Mouse (Mus musculus): ENCODE measurements at regions not wholly inside any gene's neighbourhood (a gene's known extent, or its start where the extent isn't known, plus 50 kb on each side); places are given as distances from the start of the nearest gene placed in this dataset.

DNA sequence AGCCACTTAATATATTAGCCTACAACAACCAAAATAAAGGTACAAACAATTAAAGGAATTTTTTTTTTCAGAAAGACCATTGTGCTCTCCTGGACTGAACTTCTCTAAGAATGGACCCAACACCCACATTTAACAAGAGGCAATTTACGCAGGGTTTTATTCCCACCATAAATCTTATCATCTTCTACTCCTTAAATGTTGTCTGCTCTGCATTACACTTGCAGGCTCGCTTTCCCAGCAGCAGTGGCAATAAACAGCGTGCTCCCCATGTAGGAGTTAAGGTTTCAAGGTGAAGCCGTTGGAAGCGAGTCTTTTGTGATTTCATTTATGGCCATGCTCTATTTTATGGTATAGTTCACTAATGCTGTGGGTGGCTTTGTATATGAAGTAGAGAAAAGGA is 76.0 kb upstream of the Nhs start:
- Histone ChIP-seq H3K36me3 (ENCODE audit: control insufficient read depth, insufficient read depth, low read length) (no peaks in the 10 kb centered on the region), H3K27me3 (replicated peaks; ENCODE audit: control insufficient read depth, insufficient read depth, low read length) (no peaks in the 10 kb centered on the region), H3K4me3 (ENCODE audit: insufficient read depth, low read depth, low read length) (no peak overlapping the region), H3K27ac (ENCODE audit: insufficient read depth, low read depth, low read length) (no peak overlapping the region), H3K4me1 (ENCODE audit: control insufficient read depth, insufficient read depth, low read length) (no peaks in the 10 kb centered on the region)
- no peak for TF ChIP-seq CTCF (conservative IDR thresholded peaks at IDR 0.05; ENCODE audit: insufficient read depth, insufficient read length, low read depth, low read length)
- TF ChIP-seq POLR2A (IDR thresholded peaks at IDR 0.05; ENCODE audit: low read depth, low read length): no peak
- 38% methylated on average over 5 of the region's 5 CpGs for WGBS
- DNase-seq: no peak

DNA sequence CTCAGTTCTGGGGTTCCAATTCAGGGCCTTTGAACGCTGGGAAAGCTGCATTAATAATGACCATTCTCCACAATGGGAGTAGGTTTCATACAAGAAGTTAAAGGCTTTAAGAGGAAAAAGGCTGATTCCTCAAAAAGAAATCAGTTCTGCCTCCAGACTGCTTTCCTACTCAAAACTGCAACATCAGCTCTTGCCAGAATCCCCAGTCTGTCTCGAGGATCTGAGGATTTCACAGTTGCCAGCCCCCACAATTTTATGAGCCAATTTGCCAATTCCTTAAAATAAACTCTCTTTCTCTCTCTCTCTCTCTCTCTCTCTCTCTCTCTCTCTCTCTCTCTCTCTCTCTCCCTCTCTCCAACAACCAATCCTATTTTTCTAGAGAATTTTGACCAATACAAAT is 51.3 kb upstream of the Nhs start:
- WGBS: 58% methylated on average over 2 of the region's 2 CpGs
- H3K4me1 ChIP-seq (ENCODE audit: control insufficient read depth, insufficient read depth, low read length): no peaks in the 10 kb centered on the region
- no peaks in the 10 kb centered on the region for H3K36me3 ChIP-seq (ENCODE audit: control insufficient read depth, insufficient read depth, low read length)
- H3K27me3 ChIP-seq (replicated peaks; ENCODE audit: control insufficient read depth, insufficient read depth, low read length): no peaks in the 10 kb centered on the region
- TF ChIP-seq CTCF (conservative IDR thresholded peaks at IDR 0.05; ENCODE audit: insufficient read depth, insufficient read length, low read depth, low read length) (no peak), POLR2A (IDR thresholded peaks at IDR 0.05; ENCODE audit: low read depth, low read length) (no peak)
- no peak overlapping the region for H3K27ac ChIP-seq (ENCODE audit: insufficient read depth, low read depth, low read length)
- DNase-seq: no peak
- H3K4me3 ChIP-seq (ENCODE audit: insufficient read depth, low read depth, low read length): no peak overlapping the region
